11 mouse cellular contexts compared by ENCODE assay signal in genomic region chr7:34897058-34897457, GRCm38 (mm10). TPM values are rescaled to one million over a fixed set of nuclear protein-coding genes. Genes with fewer than 3 reads are reported as not detected.
DNase-seq lines count a peak whose midpoint lies in the region; ATAC-seq and TF ChIP-seq lines count a peak whose summit lies in the region.
"Had no signal": no experiment of that assay in that cellular context is flagged by ENCODE, and none has a peak within 500 bp of the region (broad histone marks: within the 10 kb centered on the region; RNA-seq: fewer than 3 reads in every experiment).

No protein-coding gene starts in this region.

- no peak overlapping the region for H3K4me2 ChIP-seq in hindbrain, embryonic 12.5 days (replicated peaks)
- H3K4me2 ChIP-seq in limb, embryonic 14.5 days (replicated peaks; ENCODE audit: low read depth, low read length, severe bottlenecking), result no peak overlapping the region

- H3K36me3 ChIP-seq in hindbrain, embryonic 10.5 days, result no peaks in the 10 kb centered on the region
- no peaks in the 10 kb centered on the region for H3K36me3 ChIP-seq in hindbrain, embryonic 12.5 days
- H3K36me3 ChIP-seq in E14TG2a.4 (ENCODE audit: insufficient read depth, low read length), result no peaks in the 10 kb centered on the region
- no peaks in the 10 kb centered on the region for H3K36me3 ChIP-seq in limb, embryonic 14.5 days (ENCODE audit: control insufficient read depth, insufficient read depth, low read length)

- DNase-seq in hindbrain, embryonic 10.5 days (ENCODE audit: low spot score), result no peak
- peak; percentile 97 for DNase-seq in R1 (ENCODE audit: low read depth, low spot score)
- DNase-seq in limb, embryonic 14.5 days (ENCODE audit: low spot score), result peak; percentile 28
- DNase-seq in spleen, adult 12 weeks (ENCODE audit: low spot score), result no peak
- no peak for DNase-seq in urinary bladder, adult 2 months (ENCODE audit: low spot score)

- TF ChIP-seq CTCF in E14TG2a.4 (conservative IDR thresholded peaks at IDR 0.05; ENCODE audit: low read length), result no peak

- WGBS in hindbrain, embryonic 10.5 days, result 17% methylated on average over 1 of the region's 1 CpGs
- whole genome bisulfite sequencing in hindbrain, embryonic 12.5 days, result 12% methylated on average over 1 of the region's 1 CpGs
- WGBS in limb, embryonic 14.5 days, result 14% methylated on average over 1 of the region's 1 CpGs

- no peaks in the 10 kb centered on the region for H3K27me3 ChIP-seq in hindbrain, embryonic 10.5 days (ENCODE audit: insufficient read depth, poor library complexity, severe bottlenecking)
- H3K27me3 ChIP-seq in hindbrain, embryonic 12.5 days, result no peaks in the 10 kb centered on the region
- no peaks in the 10 kb centered on the region for H3K27me3 ChIP-seq in E14TG2a.4 (ENCODE audit: insufficient read depth, low read length)
- H3K27me3 ChIP-seq in limb, embryonic 14.5 days (ENCODE audit: control insufficient read depth, insufficient read depth, low read length), result no peaks in the 10 kb centered on the region
- H3K27me3 ChIP-seq: Patski had no signal

- no peak overlapping the region for H3K4me3 ChIP-seq in hindbrain, embryonic 10.5 days
- no peak overlapping the region for H3K4me3 ChIP-seq in hindbrain, embryonic 12.5 days
- H3K4me3 ChIP-seq in E14TG2a.4 (replicated peaks; ENCODE audit: low read length), result peak overlapping the region; percentile 30; the same call in 1 of the 2 replicates
- no peak overlapping the region for H3K4me3 ChIP-seq in limb, embryonic 14.5 days (replicated peaks; ENCODE audit: low read length)
- H3K4me3 ChIP-seq: heart, adult 2 months; megakaryocyte, embryonic 14.5 days had no signal

- H3K9me3 ChIP-seq in hindbrain, embryonic 10.5 days, result no peaks in the 10 kb centered on the region
- peaks cover 5% of the 10 kb centered on the region for H3K9me3 ChIP-seq in hindbrain, embryonic 12.5 days (replicated peaks)
- 0 out of 2 replicates have a peak, but pooled peaks cover 3% of the 10 kb centered on the region for H3K9me3 ChIP-seq in E14TG2a.4 (ENCODE audit: low read length)
- no peaks in the 10 kb centered on the region for H3K9me3 ChIP-seq in limb, embryonic 14.5 days (ENCODE audit: control insufficient read depth, low read length)

- H3K4me1 ChIP-seq in hindbrain, embryonic 10.5 days (replicated peaks), result peaks cover 16% of the 10 kb centered on the region
- H3K4me1 ChIP-seq in hindbrain, embryonic 12.5 days, result peaks cover 17% of the 10 kb centered on the region
- H3K4me1 ChIP-seq in E14TG2a.4 (replicated peaks; ENCODE audit: low read depth, low read length), result peaks cover 54% of the 10 kb centered on the region
- no peaks in the 10 kb centered on the region for H3K4me1 ChIP-seq in limb, embryonic 14.5 days (ENCODE audit: control insufficient read depth, insufficient read depth, low read length)
- H3K4me1 ChIP-seq: megakaryocyte, embryonic 14.5 days had no signal

- no peak for ATAC-seq in hindbrain, embryonic 12.5 days (ENCODE audit: low FRiP score)
- no peak for ATAC-seq in limb, embryonic 14.5 days (ENCODE audit: low FRiP score, low read depth)
- ATAC-seq in megakaryocyte, adult 5-6 weeks (ENCODE audit: poor library complexity, severe bottlenecking), result no peak
- ATAC-seq: Patski had no signal

- TF ChIP-seq POLR2A in limb, embryonic 14.5 days (IDR thresholded peaks at IDR 0.05; ENCODE audit: borderline replicate concordance, extremely low read depth, insufficient read depth, insufficient read length), result no peak

- H3K27ac ChIP-seq in hindbrain, embryonic 10.5 days, result peak overlapping the region; percentile 30; the same call in 1 of the 2 replicates
- H3K27ac ChIP-seq in hindbrain, embryonic 12.5 days, result no peak overlapping the region
- no peak overlapping the region for H3K27ac ChIP-seq in limb, embryonic 14.5 days (replicated peaks; ENCODE audit: low read depth, low read length)
- H3K27ac ChIP-seq: heart, adult 2 months had no signal

- no peak overlapping the region for H3K9ac ChIP-seq in hindbrain, embryonic 12.5 days
- no peak overlapping the region for H3K9ac ChIP-seq in limb, embryonic 14.5 days (ENCODE audit: low read depth, low read length, severe bottlenecking)

RNA-seq across cellular contexts. Expression of gene Pepd, which starts 15.1 kb away (rescaled TPM):
- polyA plus RNA-seq in hindbrain, embryonic 10.5 days (2016; fragmentation: Nextera tagmentation; extraction: Ambion mirVana), result 76.1 and 76.9 TPM in 2 replicates
- polyA plus RNA-seq in hindbrain, embryonic 12.5 days (2016; fragmentation: Nextera tagmentation; extraction: Ambion mirVana), result 55.6 and 56.0 TPM in 2 replicates
- polyA plus RNA-seq in limb, embryonic 14.5 days (2012; rRNA removed), result 51.4 and 56.9 TPM in 2 replicates
- polyA plus RNA-seq in limb, embryonic 14.5 days (2014; fragmentation: Nextera tagmentation; extraction: Ambion mirVana), result 72.4 and 78.4 TPM in 2 replicates
- total RNA-seq in megakaryocyte, adult 5-6 weeks (2015), result 43.8 and 61.5 TPM in 2 replicates
- total RNA-seq in megakaryocyte, adult 5-6 weeks (2017), result 50.2 and 54.4 TPM in 2 replicates
- polyA plus RNA-seq in urinary bladder, adult 2 months (2012; rRNA removed), result 53.7 and 63.9 TPM in 2 replicates

Comparison
In these comparisons a context has a peak if more than half of its experiments do, and no peak if none do; other contexts are left out.
1. DNase-seq: peak in R1 (single experiment) and limb, embryonic 14.5 days (single experiment); none in hindbrain, embryonic 10.5 days (single experiment), spleen, adult 12 weeks (single experiment) and urinary bladder, adult 2 months (single experiment).